8 mouse cellular contexts compared by ENCODE assay signal in genomic region chr5:24350531-24351250, GRCm38 (mm10). TPM values are rescaled to one million over a fixed set of nuclear protein-coding genes. Genes with fewer than 3 reads are reported as not detected.
DNase-seq lines count a peak whose midpoint lies in the region; ATAC-seq and TF ChIP-seq lines count a peak whose summit lies in the region.

No protein-coding gene starts in this region.

- no peak for TF ChIP-seq RAD21 in MEL (IDR thresholded peaks at IDR 0.05; ENCODE audit: low read depth, low read length)

- H3K36me3 ChIP-seq in heart, embryonic 12.5 days, result peaks cover 17% of the 10 kb centered on the region; the same call in 1 of the 2 replicates
- peaks cover 0 to 13% of the 10 kb centered on the region in 2 experiments; a peak in 2 of 4 replicates for H3K36me3 ChIP-seq in MEL (ENCODE audit: control insufficient read depth in 1 of 2, insufficient read depth in 2 of 2, low read length in 2 of 2)
- H3K36me3 ChIP-seq in midbrain, embryonic 11.5 days (ENCODE audit: control insufficient read depth, insufficient read depth, low read length), result no peaks in the 10 kb centered on the region

- peaks cover 80% of the 10 kb centered on the region for H3K4me1 ChIP-seq in heart, embryonic 12.5 days (replicated peaks)
- H3K4me1 ChIP-seq in MEL (ENCODE audit: control insufficient read depth in 1 of 2, insufficient read depth in 2 of 2, low read length in 2 of 2), result peaks cover 14 to 31% of the 10 kb centered on the region in 2 experiments
- H3K4me1 ChIP-seq in midbrain, embryonic 11.5 days (ENCODE audit: control insufficient read depth, insufficient read depth, low read length), result peaks cover 30% of the 10 kb centered on the region

- intact Hi-C loops in heart, postnatal 10 days (cut with DNase I), result no loop called here

- TF ChIP-seq EP300 in MEL (IDR thresholded peaks at IDR 0.05; ENCODE audit: low read depth in 1 of 2, low read length in 2 of 2), result no peak

- no peak for TF ChIP-seq CTCF in MEL (IDR thresholded peaks at IDR 0.05 in 2 of 3, conservative IDR thresholded peaks at IDR 0.05 in 1 of 3; ENCODE audit: control insufficient read depth in 1 of 3, insufficient read depth in 1 of 3, low read depth in 2 of 3, low read length in 3 of 3, poor library complexity in 1 of 3, severe bottlenecking in 1 of 3)

- peak overlapping the region; percentile 82 for H3K4me3 ChIP-seq in heart, embryonic 12.5 days
- peak overlapping the region in 1 of 2 experiments; percentile 68; a peak in 1 of 4 replicates for H3K4me3 ChIP-seq in MEL (ENCODE audit: control insufficient read depth in 1 of 2, insufficient read depth in 1 of 2, low read depth in 2 of 2, low read length in 2 of 2)
- H3K4me3 ChIP-seq in midbrain, embryonic 11.5 days (ENCODE audit: low read depth, low read length), result peak overlapping the region; percentile 75

- WGBS in heart, embryonic 12.5 days, result 25% methylated on average over 15 of the region's 15 CpGs
- 35% methylated on average over 13 of the region's 15 CpGs for WGBS in midbrain, embryonic 11.5 days

- TF ChIP-seq POLR2A in MEL (IDR thresholded peaks at IDR 0.05; ENCODE audit: control insufficient read depth in 1 of 2, insufficient read depth in 1 of 2, low read depth in 1 of 2, low read length in 2 of 2, poor library complexity in 1 of 2), result no peak

- peak overlapping the region; percentile 97 for H3K9ac ChIP-seq in heart, embryonic 12.5 days
- no peak overlapping the region for H3K9ac ChIP-seq in MEL (ENCODE audit: control insufficient read depth, low read depth, low read length, poor library complexity, severe bottlenecking)
- peak overlapping the region; percentile 83 for H3K9ac ChIP-seq in midbrain, embryonic 11.5 days (ENCODE audit: low read length)

- no peaks in the 10 kb centered on the region for H3K9me3 ChIP-seq in heart, embryonic 12.5 days (replicated peaks)
- H3K9me3 ChIP-seq in MEL (replicated peaks; ENCODE audit: insufficient read depth, low read length), result no peaks in the 10 kb centered on the region
- no peaks in the 10 kb centered on the region for H3K9me3 ChIP-seq in midbrain, embryonic 11.5 days (ENCODE audit: control insufficient read depth, low read length)

- ATAC-seq in heart, embryonic 12.5 days (ENCODE audit: insufficient number of reproducible peaks, low FRiP score), result no peak
- ATAC-seq in midbrain, embryonic 11.5 days (ENCODE audit: low FRiP score), result no peak
- no peak for ATAC-seq in erythroid progenitor cell, adult 5-6 weeks (replicated peaks; ENCODE audit: low FRiP score, poor library complexity, severe bottlenecking)

- no peaks in the 10 kb centered on the region for H3K79me2 ChIP-seq in MEL (ENCODE audit: control insufficient read depth, insufficient read depth, low read length, poor library complexity)

- H3K27ac ChIP-seq in heart, embryonic 12.5 days (ENCODE audit: poor library complexity, severe bottlenecking), result peak overlapping the region; percentile 99
- H3K27ac ChIP-seq in MEL (ENCODE audit: control insufficient read depth, low read depth, low read length), result no peak overlapping the region
- H3K27ac ChIP-seq in midbrain, embryonic 11.5 days (ENCODE audit: low read depth, low read length), result peak overlapping the region; percentile 66; the same call in 1 of the 2 replicates

- H3K4me2 ChIP-seq in heart, embryonic 12.5 days, result peak overlapping the region; percentile 91
- H3K4me2 ChIP-seq in midbrain, embryonic 11.5 days, result peak overlapping the region; percentile 90

- DNase-seq in heart, adult 8-10 months (ENCODE audit: low spot score), result no peak
- peak; percentile 28 for DNase-seq in MEL (ENCODE audit: low read depth, low spot score)
- DNase-seq in heart, postnatal 10 days, result peak; percentile 55 to 68
- peak; percentile 91 for DNase-seq in midbrain, embryonic 11.5 days (ENCODE audit: low spot score, missing footprints)
- DNase-seq in adrenal gland, adult 8-10 months, result no peak
- no peak for DNase-seq in layer of hippocampus, adult 9-11 months

- H3K27me3 ChIP-seq in heart, embryonic 12.5 days (replicated peaks), result no peaks in the 10 kb centered on the region
- no peaks in the 10 kb centered on the region; a peak in 3 of 4 replicates for H3K27me3 ChIP-seq in MEL (ENCODE audit: control insufficient read depth in 1 of 2, insufficient read depth in 2 of 2, low read length in 2 of 2)
- H3K27me3 ChIP-seq in midbrain, embryonic 11.5 days (ENCODE audit: control insufficient read depth, insufficient read depth, low read length), result peaks cover 19% of the 10 kb centered on the region

TF ChIP-seq in MEL, 35 proteins besides CTCF, POLR2A, EP300 and RAD21:
- TF ChIP-seq GABPA (IDR thresholded peaks at IDR 0.05; ENCODE audit: low read depth, low read length), result no peak

RNA-seq across cellular contexts. Expression of gene Kcnh2, which starts 0.7 kb away (rescaled TPM):
- polyA plus RNA-seq in heart, embryonic 12.5 days (2016; fragmentation: Nextera tagmentation; extraction: Ambion mirVana), result 38.2 and 40.5 TPM in 2 replicates
- 10 to 100 TPM; 48.8 to 95.2 (median 71.0) TPM for total RNA-seq in heart, adult 8-10 months (2022)
- 1.8 and 2.0 TPM in 2 replicates for total RNA-seq in MEL (2012; rRNA removed)
- 1 to 10 TPM in 1 of 2 experiments, not detected in 1; 6.8 TPM for polyA plus RNA-seq in MEL (2012; ENCODE audit: insufficient read depth in 1 of 2, insufficient read length in 2 of 2, low read depth in 1 of 2, low replicate concordance in 2 of 2, missing spikeins in 1 of 2)
- total RNA-seq in heart, postnatal 10 days (2021), result 10 to 100 TPM; 90.5 to 93.9 TPM
- 12.5 and 16.2 TPM in 2 replicates for polyA plus RNA-seq in midbrain, embryonic 11.5 days (2014; fragmentation: Nextera tagmentation; extraction: Ambion mirVana)
- total RNA-seq in adrenal gland, adult 8-10 months (2022), result 10 to 100 TPM; 17.7 to 47.2 (median 36.0) TPM
- total RNA-seq in erythroid progenitor cell, adult 5-6 weeks (2015; ENCODE audit: low replicate concordance), result not detected in 2 replicates
- not detected in 2 replicates for total RNA-seq in erythroid progenitor cell, adult 5-6 weeks (2017; ENCODE audit: low replicate concordance)

RNA-seq across cellular contexts. Expression of gene Nos3, which starts 13.9 kb away (rescaled TPM):
- 45.9 and 46.9 TPM in 2 replicates for polyA plus RNA-seq in heart, embryonic 12.5 days (2016; fragmentation: Nextera tagmentation; extraction: Ambion mirVana)
- 10 to 100 TPM; 21.4 to 26.9 (median 23.8) TPM for total RNA-seq in heart, adult 8-10 months (2022)
- 2.0 and 3.9 TPM in 2 replicates for total RNA-seq in MEL (2012; rRNA removed)
- polyA plus RNA-seq in MEL (2012; ENCODE audit: insufficient read depth in 1 of 2, insufficient read length in 2 of 2, low read depth in 1 of 2, low replicate concordance in 2 of 2, missing spikeins in 1 of 2), result 1 to 10 TPM in 1 of 2 experiments, not detected in 1; 6.2 TPM
- total RNA-seq in heart, postnatal 10 days (2021), result 10 to 100 TPM; 44.0 to 44.4 TPM
- polyA plus RNA-seq in midbrain, embryonic 11.5 days (2014; fragmentation: Nextera tagmentation; extraction: Ambion mirVana), result 4.9 and 5.5 TPM in 2 replicates
- total RNA-seq in adrenal gland, adult 8-10 months (2022), result 10 to 100 TPM in 1 of 4 experiments, 1 to 10 TPM in 3; 6.5 to 11.2 (median 9.1) TPM
- total RNA-seq in erythroid progenitor cell, adult 5-6 weeks (2015; ENCODE audit: low replicate concordance), result not detected in 2 replicates
- total RNA-seq in erythroid progenitor cell, adult 5-6 weeks (2017; ENCODE audit: low replicate concordance), result not detected in 2 replicates

RNA-seq across cellular contexts. Expression of gene Atg9b, which starts 41.3 kb away (rescaled TPM):
- polyA plus RNA-seq in heart, embryonic 12.5 days (2016; fragmentation: Nextera tagmentation; extraction: Ambion mirVana), result 1.4 and 2.6 TPM in 2 replicates
- total RNA-seq in heart, adult 8-10 months (2022), result 1 to 10 TPM in 2 of 4 experiments, under 1 TPM in 2; 0.73 to 1.7 (median 1.1) TPM
- 30.2 and 41.2 TPM in 2 replicates for total RNA-seq in MEL (2012; rRNA removed)
- 10 to 100 TPM in 1 of 2 experiments, not detected in 1; 41.5 TPM for polyA plus RNA-seq in MEL (2012; ENCODE audit: insufficient read depth in 1 of 2, insufficient read length in 2 of 2, low read depth in 1 of 2, low replicate concordance in 2 of 2, missing spikeins in 1 of 2)
- total RNA-seq in heart, postnatal 10 days (2021), result under 1 TPM; 0.62 to 0.89 TPM
- polyA plus RNA-seq in midbrain, embryonic 11.5 days (2014; fragmentation: Nextera tagmentation; extraction: Ambion mirVana), result 0.40 and 0.66 TPM in 2 replicates
- total RNA-seq in adrenal gland, adult 8-10 months (2022), result 1 to 10 TPM in 1 of 4 experiments, under 1 TPM in 3; 0.55 to 1.3 (median 0.64) TPM
- not detected in 2 replicates for total RNA-seq in erythroid progenitor cell, adult 5-6 weeks (2015; ENCODE audit: low replicate concordance)
- total RNA-seq in erythroid progenitor cell, adult 5-6 weeks (2017; ENCODE audit: low replicate concordance), result not detected in 2 replicates

RNA-seq across cellular contexts. Expression of gene Abcb8, which starts 42.8 kb away (rescaled TPM):
- 52.7 and 57.4 TPM in 2 replicates for polyA plus RNA-seq in heart, embryonic 12.5 days (2016; fragmentation: Nextera tagmentation; extraction: Ambion mirVana)
- 100 to 1,000 TPM in 2 of 4 experiments, 10 to 100 TPM in 2; 96.5 to 106 (median 101) TPM for total RNA-seq in heart, adult 8-10 months (2022)
- total RNA-seq in MEL (2012; rRNA removed), result 72.4 and 76.9 TPM in 2 replicates
- polyA plus RNA-seq in MEL (2012; ENCODE audit: insufficient read depth in 1 of 2, insufficient read length in 2 of 2, low read depth in 1 of 2, low replicate concordance in 2 of 2, missing spikeins in 1 of 2), result 100 to 1,000 TPM in 1 of 2 experiments, not detected in 1; 124 TPM
- 10 to 100 TPM; 85.0 to 88.5 TPM for total RNA-seq in heart, postnatal 10 days (2021)
- polyA plus RNA-seq in midbrain, embryonic 11.5 days (2014; fragmentation: Nextera tagmentation; extraction: Ambion mirVana), result 32.5 and 34.1 TPM in 2 replicates
- 10 to 100 TPM; 73.5 to 97.6 (median 86.0) TPM for total RNA-seq in adrenal gland, adult 8-10 months (2022)
- total RNA-seq in erythroid progenitor cell, adult 5-6 weeks (2015; ENCODE audit: low replicate concordance), result 11.9 TPM in 1 of 2 replicates, not detected in the other
- 1.7 and 8.0 TPM in 2 replicates for total RNA-seq in erythroid progenitor cell, adult 5-6 weeks (2017; ENCODE audit: low replicate concordance)

Comparison
In these comparisons a context has a peak if more than half of its experiments do, and no peak if none do; other contexts are left out.
1. DNase-seq: peak in MEL (single experiment), heart, postnatal 10 days (2 of 2) and midbrain, embryonic 11.5 days (single experiment); none in heart, adult 8-10 months (single experiment), adrenal gland, adult 8-10 months (single experiment) and layer of hippocampus, adult 9-11 months (single experiment).
2. RNA of gene Atg9b, which starts 41.3 kb away (total RNA-seq): 30.2 to 41.2 TPM in MEL; 0.73 to 1.7 TPM in heart, adult 8-10 months, 0.62 to 0.89 TPM in heart, postnatal 10 days, 0.55 to 1.3 TPM in adrenal gland, adult 8-10 months and not detected in erythroid progenitor cell, adult 5-6 weeks; every median in the first group is over 10 times any median in the second.